Mouse (Mus musculus): ENCODE data around the gene Htr3b. TPM values are rescaled to one million over a fixed set of nuclear protein-coding genes. Genes with fewer than 3 reads are reported as not detected.

Htr3b gene
- total and polyA plus RNA-seq, 3 experiments, result not detected

DNA sequence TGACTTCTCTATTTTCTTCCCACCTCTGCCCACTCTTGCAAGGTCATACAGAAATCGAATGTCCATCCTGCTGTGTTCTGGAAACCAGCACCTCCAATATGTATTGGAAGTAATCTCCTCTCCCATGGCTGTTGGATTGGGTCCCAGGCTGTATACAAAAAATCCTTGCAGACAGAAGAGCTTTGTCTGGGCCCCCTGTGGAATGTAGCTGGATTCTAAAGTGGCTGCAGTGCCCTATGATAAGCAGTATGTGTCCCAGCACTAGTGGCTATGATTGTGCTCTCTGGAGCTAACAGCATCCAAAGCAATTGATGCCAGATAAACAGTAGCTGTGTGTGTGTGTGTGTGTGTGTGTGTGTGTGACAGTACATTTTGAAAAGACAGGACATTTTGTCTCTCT, 22.4 kb downstream of the Htr3b start:
- TF ChIP-seq POLR2A (IDR thresholded peaks at IDR 0.05; ENCODE audit: low read depth, low read length) (no peak), E2F4 (IDR thresholded peaks at IDR 0.05; ENCODE audit: insufficient replicate concordance, low read depth, low read length) (no peak), SMC3 (IDR thresholded peaks at IDR 0.05; ENCODE audit: low read depth, low read length) (no peak)
- Histone ChIP-seq H3K4me1 (ENCODE audit: control insufficient read depth in 1 of 2, insufficient read depth in 2 of 2) (peaks cover 0 to 4% of the 10 kb centered on the region in 2 experiments; a peak in 2 of 4 replicates), H3K27ac (ENCODE audit: insufficient read depth, low read depth) (no peak overlapping the region), H3K79me2 (replicated peaks; ENCODE audit: control insufficient read depth, extremely low read depth, insufficient read depth, poor library complexity, severe bottlenecking) (no peaks in the 10 kb centered on the region), H3K4me2 (ENCODE audit: insufficient read depth, low read depth, poor library complexity, severe bottlenecking) (no peak overlapping the region), H3K9me3 (replicated peaks; ENCODE audit: low read length) (no peaks in the 10 kb centered on the region), H3K9ac (ENCODE audit: insufficient read depth, low read depth) (no peak overlapping the region), H3K4me3 (replicated peaks in 1 of 3; ENCODE audit: low read depth in 2 of 3, low read length in 2 of 3, poor library complexity in 1 of 3) (no peak overlapping the region), H3K27me3 (replicated peaks) (peaks cover 31% of the 10 kb centered on the region), H3K36me3 (replicated peaks in 1 of 2; ENCODE audit: control insufficient read depth in 1 of 2, insufficient read depth in 1 of 2, low read length in 1 of 2) (no peaks in the 10 kb centered on the region)
- DNase-seq (ENCODE audit: extremely low read depth), result no peak
- dilution Hi-C loops (cut with MboI; ENCODE audit: extremely low pct_ligation_motif_present, extremely low pct_unique_long_range_greater_than_20kb, low sequenced_read_pairs) (no loop called here), in situ Hi-C loops (cut with MboI; ENCODE audit: low pct_ligation_motif_present, low pct_unique_long_range_greater_than_20kb, low sequenced_read_pairs) (no loop called here)

DNA sequence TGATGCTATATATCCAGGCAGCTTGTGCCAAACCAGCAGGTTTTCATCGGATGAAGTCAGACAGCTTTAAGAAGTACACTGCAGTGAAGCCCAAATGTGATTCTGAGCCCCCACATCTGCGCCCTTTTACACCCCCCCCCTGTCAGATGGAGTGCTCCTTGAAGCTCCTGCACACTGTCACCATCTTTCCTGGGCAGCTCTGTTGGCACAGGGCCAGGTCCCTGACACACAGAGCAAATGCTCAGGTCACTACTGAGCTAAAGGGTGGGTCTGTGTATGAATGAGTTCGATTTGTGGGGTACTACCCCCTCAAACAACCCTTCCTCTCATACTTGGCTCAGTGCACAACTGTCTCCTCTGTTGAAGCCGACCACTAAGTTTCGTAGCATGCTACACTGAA, 35.4 kb downstream of the Htr3b start:
- dilution Hi-C loops (cut with MboI; ENCODE audit: extremely low pct_ligation_motif_present, extremely low pct_unique_long_range_greater_than_20kb, low sequenced_read_pairs), result no loop called here
- TF ChIP-seq JUND (conservative IDR thresholded peaks at IDR 0.05; ENCODE audit: low read depth, low read length) (no peak), CTCF (conservative IDR thresholded peaks at IDR 0.05 in 1 of 2, IDR thresholded peaks at IDR 0.05 in 1 of 2; ENCODE audit: low read depth in 2 of 2, low read length in 2 of 2) (no peak), ZKSCAN1 (IDR thresholded peaks at IDR 0.05; ENCODE audit: borderline replicate concordance, low read depth, low read length) (no peak), RCOR1 (conservative IDR thresholded peaks at IDR 0.05; ENCODE audit: low read depth, low read length) (no peak), NRF1 (IDR thresholded peaks at IDR 0.05; ENCODE audit: low read depth, low read length) (no peak), HCFC1 (IDR thresholded peaks at IDR 0.05; ENCODE audit: low read depth, low read length) (no peak), JUN (IDR thresholded peaks at IDR 0.05; ENCODE audit: insufficient read depth, low read depth, low read length) (no peak), MEF2A (IDR thresholded peaks at IDR 0.05; ENCODE audit: borderline replicate concordance, low read depth, low read length) (no peak), SIN3A (IDR thresholded peaks at IDR 0.05; ENCODE audit: low read length) (no peak), MXI1 (IDR thresholded peaks at IDR 0.05; ENCODE audit: low read depth, low read length) (no peak), CHD2 (IDR thresholded peaks at IDR 0.05; ENCODE audit: low read length) (no peak), RAD21 (IDR thresholded peaks at IDR 0.05; ENCODE audit: low read depth, low read length) (no peak), USF2 (conservative IDR thresholded peaks at IDR 0.05; ENCODE audit: low read depth, low read length) (no peak), CHD1 (IDR thresholded peaks at IDR 0.05; ENCODE audit: low read depth, low read length) (no peak), ZC3H11A (IDR thresholded peaks at IDR 0.05; ENCODE audit: low read depth, low read length) (no peak), SMC3 (IDR thresholded peaks at IDR 0.05; ENCODE audit: low read depth, low read length) (no peak), UBTF (IDR thresholded peaks at IDR 0.05; ENCODE audit: low read depth, low read length) (no peak), MAX (IDR thresholded peaks at IDR 0.05; ENCODE audit: low read length) (no peak), POLR2A (IDR thresholded peaks at IDR 0.05; ENCODE audit: low read depth, low read length) (no peak), KAT2A (IDR thresholded peaks at IDR 0.05; ENCODE audit: insufficient replicate concordance, low read length) (no peak)
- Histone ChIP-seq H3K9ac (ENCODE audit: insufficient read depth, low read depth) (no peak overlapping the region), H3K36me3 (replicated peaks in 1 of 2; ENCODE audit: control insufficient read depth in 1 of 2, insufficient read depth in 1 of 2, low read length in 1 of 2) (no peaks in the 10 kb centered on the region), H3K27me3 (replicated peaks) (peaks cover 54% of the 10 kb centered on the region), H3K4me3 (replicated peaks in 1 of 3; ENCODE audit: low read depth in 2 of 3, low read length in 2 of 3, poor library complexity in 1 of 3) (no peak overlapping the region), H3K9me3 (replicated peaks; ENCODE audit: low read length) (no peaks in the 10 kb centered on the region), H3K27ac (ENCODE audit: insufficient read depth, low read depth) (no peak overlapping the region), H3K79me2 (replicated peaks; ENCODE audit: control insufficient read depth, extremely low read depth, insufficient read depth, poor library complexity, severe bottlenecking) (no peaks in the 10 kb centered on the region), H3K4me1 (ENCODE audit: control insufficient read depth in 1 of 2, insufficient read depth in 2 of 2) (no peaks in the 10 kb centered on the region), H3K4me2 (ENCODE audit: insufficient read depth, low read depth, poor library complexity, severe bottlenecking) (no peak overlapping the region)
- in situ Hi-C loops (cut with MboI; ENCODE audit: low pct_ligation_motif_present, low pct_unique_long_range_greater_than_20kb, low sequenced_read_pairs), result no loop called here
- DNase-seq (ENCODE audit: extremely low read depth), result no peak

Data from CH12.LX (cell line).